Mouse (Mus musculus) stomach, embryonic 14.5 days (tissue): Measurements from ENCODE around the gene Ppfia1. TPM values are rescaled to one million over a fixed set of nuclear protein-coding genes. Genes with fewer than 3 reads are reported as not detected.

ENCODE experiments used
- ATAC-seq: fragments of 200-750 bp; cut with Nextera tagmentation; 2 replicates; pipeline ENCODE4 v1.8.0; 2017; ENCODE audit warnings: low read depth, moderate TSS enrichment; ENCODE audit not compliant: insufficient number of reproducible peaks, insufficient read depth, low FRiP score
- H3K27ac ChIP-seq: fragments of 300-500 bp; sonication (generic); 2 replicates; pipeline ENCODE4 v1.5.1; 2014; ENCODE audit warnings: mild to moderate bottlenecking, low read length, moderate library complexity, mixed read lengths
- H3K27me3 ChIP-seq: fragments of 300-500 bp; sonication (generic); 2 replicates; pipeline ENCODE4 v1.6.1; 2014; ENCODE audit warnings: low read length, control low read depth, mixed read lengths; ENCODE audit not compliant: control insufficient read depth, insufficient read depth
- H3K36me3 ChIP-seq: fragments of 300-500 bp; sonication (generic); 2 replicates; pipeline ENCODE4 v1.6.1; 2014; ENCODE audit warnings: mild to moderate bottlenecking, control low read depth, low read length, moderate library complexity, mixed read lengths; ENCODE audit not compliant: control insufficient read depth, insufficient read depth
- H3K4me1 ChIP-seq: fragments of 300-500 bp; sonication (generic); 2 replicates; pipeline ENCODE4 v1.6.1; 2014; ENCODE audit warnings: low read length, control low read depth, mixed read lengths; ENCODE audit not compliant: control insufficient read depth, insufficient read depth
- H3K4me2 ChIP-seq: fragments of 300-500 bp; sonication (generic); replicated peaks from 2 replicates; pipeline ENCODE4 v1.6.1; 2014; ENCODE audit warnings: low read depth, low read length, control low read depth
- H3K4me3 ChIP-seq: fragments of 300-500 bp; sonication (generic); 2 replicates; pipeline ENCODE4 v1.5.1; 2014; ENCODE audit warnings: low read depth, low read length, control low read depth
- H3K9ac ChIP-seq: fragments of 300-500 bp; sonication (generic); replicated peaks from 2 replicates; pipeline ENCODE4 v1.6.1; 2014; ENCODE audit warnings: low read depth, mild to moderate bottlenecking, control low read depth, low read length, moderate library complexity, mixed read lengths
- H3K9me3 ChIP-seq: fragments of 300-500 bp; sonication (generic); 2 replicates; pipeline ENCODE4 v1.6.1; 2016; ENCODE audit warnings: low read depth, low read length, control low read depth; ENCODE audit not compliant: control insufficient read depth
- WGBS: fragments of 180-500 bp; shearing (Covaris S2); extraction: QIAGEN DNeasy Blood & Tissue Kit; methylation state at CpG from one replicate; pipeline ENCODE4 v1.1.7; 2014; 5-methylcytosine and 5-hydroxymethylcytosine counted together
- polyA plus RNA-seq: library from polyadenylated mRNA; unstranded; fragments of >200 nt; fragmentation: Nextera tagmentation; extraction: Ambion mirVana; gene quantifications from 2 replicates; pipeline ENCODE4 v1.2.1, GENCODE M21; 2014

Gene Ppfia1
- 38.3 and 40.1 TPM in 2 replicates for polyA plus RNA-seq

DNA sequence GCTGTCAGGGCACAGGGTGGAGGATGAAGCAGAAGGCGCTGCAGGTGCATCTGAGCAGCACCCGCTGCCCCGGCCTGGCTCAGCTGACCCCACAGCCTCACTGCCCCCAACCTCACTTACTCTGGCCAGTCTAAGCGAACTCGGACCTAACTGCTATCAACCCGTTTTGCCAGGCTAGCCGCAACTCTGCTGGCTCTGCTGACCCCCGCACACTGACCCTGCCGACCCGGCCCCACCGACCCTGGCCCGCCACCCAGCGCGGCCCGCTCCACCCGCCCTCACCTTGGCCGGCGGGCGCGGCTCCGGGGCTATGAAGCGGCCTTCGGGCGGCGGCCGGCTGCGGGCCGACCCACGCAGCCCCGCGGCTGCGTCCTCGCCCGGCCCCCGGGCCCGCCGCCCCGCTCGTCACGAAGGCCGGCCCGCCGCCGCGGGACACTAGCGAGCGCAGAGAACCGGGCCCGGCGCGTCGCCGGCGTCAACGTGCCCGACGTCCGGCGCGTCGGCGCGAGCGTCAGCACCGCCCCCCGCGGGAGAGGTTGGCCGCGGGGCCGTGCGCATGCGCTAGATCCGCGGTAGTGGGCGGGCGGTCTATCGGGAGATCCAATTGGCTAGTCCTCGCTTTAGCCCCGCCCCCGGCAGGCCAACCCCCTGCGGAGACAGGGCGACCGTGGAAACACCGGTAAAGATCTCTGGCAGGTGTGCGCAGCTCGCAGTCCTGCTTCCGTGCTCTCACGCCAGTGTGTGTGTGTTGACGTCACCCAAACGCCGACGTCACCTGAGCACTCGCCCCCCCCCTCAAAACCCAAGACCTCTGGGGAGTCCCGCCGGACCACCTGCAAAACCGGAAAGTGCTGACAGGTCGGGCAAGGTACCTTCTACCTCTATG is at the start of gene Ppfia1:
TSS of gene Ppfia1 (minus strand) at position 493 of the 886 bp plus-strand sequence.
- Histone ChIP-seq H3K27ac (peak within 1 kb of the TSS; percentile 15; the same call in 1 of the 2 replicates), H3K27me3 (no peaks in the 10 kb centered on the region), H3K9me3 (no peaks in the 10 kb centered on the region), H3K4me1 (peaks cover 8% of the 10 kb centered on the region; the same call in 1 of the 2 replicates), H3K36me3 (peaks cover 9% of the 10 kb centered on the region; the same call in 1 of the 2 replicates), H3K4me2 (peak within 1 kb of the TSS; percentile 83), H3K9ac (peak within 1 kb of the TSS; percentile 94), H3K4me3 (peak within 1 kb of the TSS; percentile 85)
- under 1% methylated on average over 97 of the region's 97 CpGs for WGBS
- ATAC-seq = peak; percentile 97

DNA sequence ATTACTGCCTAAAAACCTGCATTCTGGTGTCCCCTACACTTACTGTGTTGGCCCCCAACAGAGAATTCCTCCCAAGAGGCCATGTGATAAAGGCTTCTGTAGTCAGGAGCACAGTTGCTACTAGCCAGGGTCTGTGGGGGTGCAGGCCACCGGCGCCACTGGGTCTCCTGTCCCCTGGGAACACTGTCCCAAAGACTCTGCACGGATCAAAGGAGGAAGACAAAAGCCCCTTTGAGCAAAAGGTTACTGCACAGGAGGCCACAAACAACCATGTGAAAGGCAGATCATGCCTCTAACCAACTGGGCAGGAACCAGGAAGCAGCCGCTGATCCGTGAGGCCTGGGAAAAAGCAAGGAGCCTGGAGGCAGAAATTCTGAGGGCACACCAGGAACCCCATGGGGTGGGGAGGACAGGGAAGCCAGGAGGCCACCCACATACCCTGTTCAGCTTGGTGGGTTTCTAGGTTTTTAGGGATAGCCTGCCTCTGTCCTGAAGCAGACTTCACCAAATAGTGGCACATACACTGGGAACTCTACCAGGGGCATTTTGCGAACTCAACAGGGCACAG is 46.9 kb upstream of the Ppfia1 start:
- no peak overlapping the region for H3K9ac ChIP-seq
- H3K4me3 ChIP-seq = no peak overlapping the region
- no peaks in the 10 kb centered on the region for H3K4me1 ChIP-seq
- no peak for ATAC-seq
- peaks cover 9% of the 10 kb centered on the region; the same call in 1 of the 2 replicates for H3K36me3 ChIP-seq
- no peaks in the 10 kb centered on the region for H3K9me3 ChIP-seq
- no peak overlapping the region for H3K27ac ChIP-seq
- H3K27me3 ChIP-seq = no peaks in the 10 kb centered on the region
- 69% methylated on average over 6 of the region's 6 CpGs for WGBS
- H3K4me2 ChIP-seq = no peak overlapping the region

DNA sequence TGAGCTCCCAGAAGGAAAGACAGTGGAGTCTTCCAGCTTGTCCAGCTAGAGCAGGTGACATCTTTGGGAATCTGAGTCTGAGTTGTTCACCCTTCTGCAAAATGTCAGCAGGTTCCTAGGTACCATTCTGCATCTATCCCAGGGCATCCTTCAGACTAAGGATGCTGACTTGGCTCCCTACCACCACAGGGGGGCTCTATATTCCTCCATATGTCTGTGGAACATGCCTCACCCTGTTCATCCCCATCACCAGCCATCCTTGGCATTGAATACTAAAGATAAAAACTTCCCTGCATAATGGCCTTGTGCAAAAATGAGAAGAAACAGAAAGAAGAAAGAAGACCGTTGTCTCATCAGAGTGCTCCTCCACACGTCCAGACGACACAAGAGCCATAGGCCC is 36.0 kb upstream of the Ppfia1 start:
- WGBS = 85% methylated on average over 3 of the region's 3 CpGs
- peaks cover 16% of the 10 kb centered on the region for H3K36me3 ChIP-seq
- no peaks in the 10 kb centered on the region for H3K9me3 ChIP-seq

DNA sequence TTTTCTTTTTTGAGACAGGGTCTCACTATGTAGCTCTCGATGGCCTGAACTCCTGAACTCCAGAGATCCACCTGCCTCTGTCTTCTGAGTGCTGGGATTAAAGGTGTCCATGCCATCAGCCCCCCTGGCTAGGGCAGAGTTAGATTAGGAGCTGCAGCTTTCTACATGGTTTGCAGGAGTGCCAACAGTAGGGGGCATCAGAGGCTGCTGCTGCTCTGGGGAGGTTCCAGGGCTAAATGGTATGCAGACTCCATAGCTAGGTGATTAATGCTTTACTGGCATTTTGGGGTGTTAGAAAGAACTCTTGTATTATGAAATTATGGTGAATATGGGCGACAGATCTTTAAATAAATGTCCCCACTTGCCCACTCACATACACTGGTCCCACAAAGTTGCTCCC is 33.8 kb upstream of the Ppfia1 start:
- Histone ChIP-seq H3K27me3 (no peaks in the 10 kb centered on the region), H3K36me3 (peaks cover 11% of the 10 kb centered on the region)

More for the DNA sequence above, 36.0 kb upstream of the Ppfia1 start:
- H3K9ac ChIP-seq = no peak overlapping the region
- H3K4me1 ChIP-seq = no peaks in the 10 kb centered on the region
- H3K27ac ChIP-seq = no peak overlapping the region
- H3K27me3 ChIP-seq = no peaks in the 10 kb centered on the region
- H3K4me2 ChIP-seq = no peak overlapping the region
- no peak for ATAC-seq
- no peak overlapping the region for H3K4me3 ChIP-seq

DNA sequence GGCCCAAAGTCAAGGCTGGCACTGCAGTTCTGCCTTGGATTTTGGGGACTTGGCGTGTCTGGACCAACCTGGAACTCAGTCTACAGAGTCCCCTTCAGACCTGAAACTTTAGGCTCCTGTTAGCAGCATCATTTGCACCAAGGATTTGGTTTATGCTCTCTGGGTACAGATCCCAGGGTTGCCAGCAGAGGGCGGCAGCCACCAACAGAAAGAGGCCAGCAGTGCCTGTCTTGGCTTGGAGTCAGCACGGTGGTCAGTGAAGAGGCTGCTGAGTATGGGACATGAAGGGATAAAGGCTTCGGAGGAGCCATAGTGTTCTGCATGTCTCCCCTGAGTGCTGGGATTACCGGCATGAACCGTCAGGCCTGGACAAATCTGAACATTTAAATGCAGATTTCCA is 32.1 kb upstream of the Ppfia1 start:
- 15% methylated on average over 6 of the region's 6 CpGs for WGBS
- Histone ChIP-seq H3K27ac (no peak overlapping the region), H3K27me3 (no peaks in the 10 kb centered on the region), H3K4me3 (no peak overlapping the region), H3K9ac (no peak overlapping the region), H3K4me2 (no peak overlapping the region), H3K36me3 (peaks cover 4% of the 10 kb centered on the region; the same call in 1 of the 2 replicates), H3K4me1 (peaks cover 9% of the 10 kb centered on the region; the same call in 1 of the 2 replicates), H3K9me3 (no peaks in the 10 kb centered on the region)
- no peak for ATAC-seq

More for the DNA sequence above, 33.8 kb upstream of the Ppfia1 start:
- ATAC-seq = no peak
- H3K9ac ChIP-seq = no peak overlapping the region
- H3K4me2 ChIP-seq = no peak overlapping the region
- H3K4me3 ChIP-seq = no peak overlapping the region
- no peaks in the 10 kb centered on the region for H3K4me1 ChIP-seq
- H3K27ac ChIP-seq = no peak overlapping the region
- H3K9me3 ChIP-seq = no peaks in the 10 kb centered on the region
- 21% methylated on average over 2 of the region's 2 CpGs for WGBS

DNA sequence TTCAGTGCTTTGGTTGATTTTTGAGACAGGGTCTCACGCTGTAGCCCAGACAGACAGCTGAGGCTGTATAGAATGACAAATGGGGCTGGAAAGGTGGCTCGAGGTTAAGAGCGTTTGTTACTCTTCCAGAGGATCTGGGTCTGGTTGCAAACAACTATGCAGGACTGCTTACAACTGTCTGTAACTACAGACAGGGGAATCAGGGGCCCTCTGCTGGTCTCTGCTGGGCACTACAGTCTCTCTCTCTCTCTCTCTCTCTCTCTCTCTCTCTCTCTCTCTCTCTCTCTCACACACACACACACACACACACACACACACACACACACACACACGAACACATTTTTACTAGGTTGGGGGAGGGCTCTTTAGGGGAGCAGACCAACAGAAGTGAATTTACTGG is 30.1 kb upstream of the Ppfia1 start:
- no peak for ATAC-seq

DNA sequence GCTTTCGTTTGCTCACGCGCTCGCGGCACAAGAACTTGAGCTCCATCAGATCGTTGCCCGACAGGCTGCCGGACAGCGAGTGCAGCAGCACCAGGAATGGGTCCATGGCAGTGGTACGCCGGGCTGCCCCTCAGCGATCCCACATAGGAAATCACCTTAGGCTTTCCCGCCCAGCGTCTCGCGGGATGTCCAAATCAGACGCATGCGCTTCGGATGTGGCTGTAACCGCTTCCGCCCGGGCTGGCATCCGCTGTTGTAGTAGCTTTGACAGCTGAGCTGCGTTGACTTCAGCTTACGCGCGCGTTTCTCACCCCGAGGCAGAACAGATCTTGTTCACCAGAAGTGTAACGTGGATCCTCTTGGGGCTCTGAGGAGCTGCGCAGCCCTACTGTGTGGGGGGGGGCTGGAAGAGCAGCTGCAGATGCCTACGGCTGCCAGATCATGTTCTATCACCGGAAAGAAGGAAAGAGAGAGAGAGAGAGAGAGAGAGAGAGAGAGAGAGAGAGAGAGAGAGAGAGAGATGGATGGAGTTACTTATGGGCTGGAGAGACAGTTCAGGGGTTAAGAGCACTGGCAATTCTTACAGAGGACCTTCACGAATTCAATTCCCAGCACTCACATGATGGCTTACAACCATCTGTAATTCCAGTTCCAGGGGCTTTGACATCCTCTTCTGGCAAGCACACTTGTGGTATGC is 28.9 kb upstream of the Ppfia1 start, which contains the start of gene Fadd:
TSS of gene Fadd (minus strand) at position 180 of the 697 bp plus-strand sequence.
- H3K9me3 ChIP-seq = no peaks in the 10 kb centered on the region
- H3K27ac ChIP-seq = peak within 1 kb of the TSS; percentile 81
- under 1% methylated on average over 34 of the region's 34 CpGs for WGBS
- 0 out of 2 replicates have a peak, but pooled peaks cover 4% of the 10 kb centered on the region for H3K36me3 ChIP-seq
- peaks cover 9% of the 10 kb centered on the region; the same call in 1 of the 2 replicates for H3K4me1 ChIP-seq
- peak within 1 kb of the TSS; percentile 63 for H3K4me2 ChIP-seq
- ATAC-seq = peak; percentile 85
- H3K9ac ChIP-seq = peak within 1 kb of the TSS; percentile 41; the same call in 1 of the 2 replicates
- H3K27me3 ChIP-seq = no peaks in the 10 kb centered on the region
- H3K4me3 ChIP-seq = peak within 1 kb of the TSS; percentile 53

More for the DNA sequence above, 30.1 kb upstream of the Ppfia1 start:
- Histone ChIP-seq H3K4me3 (no peak overlapping the region), H3K9ac (no peak overlapping the region), H3K4me2 (no peak overlapping the region), H3K9me3 (no peaks in the 10 kb centered on the region), H3K27me3 (no peaks in the 10 kb centered on the region), H3K36me3 (0 out of 2 replicates have a peak, but pooled peaks cover 4% of the 10 kb centered on the region), H3K27ac (no peak overlapping the region), H3K4me1 (peaks cover 9% of the 10 kb centered on the region; the same call in 1 of the 2 replicates)
- 1% methylated on average over 4 of the region's 4 CpGs for WGBS
